Mouse (Mus musculus) forebrain, postnatal 0 days (tissue): ENCODE measurements around the gene Gbp5. TPM values are rescaled to one million over a fixed set of nuclear protein-coding genes. Genes with fewer than 3 reads are reported as not detected.
"Not testable (repeated sequence)": the region's sequence is repeated elsewhere in the genome, so short reads cannot be mapped to it uniquely, and the experiment has no call there.

ENCODE experiments used
- ATAC-seq: fragments of 200-750 bp; cut with Nextera tagmentation; 2 replicates; pipeline ENCODE4 v1.8.0; 2017; ENCODE audit warnings: mild to moderate bottlenecking, moderate library complexity
- DNase-seq: peaks from one replicate; pipeline ENCODE4 v3.0.0-alpha.2; 2015
- H3K27ac ChIP-seq: fragments of 300-500 bp; sonication (generic); 2 replicates; pipeline ENCODE4 v1.5.1; 2014; ENCODE audit warnings: low read depth, mild to moderate bottlenecking, antibody characterized with exemption, low read length, moderate library complexity, mixed read lengths
- H3K27me3 ChIP-seq: fragments of 300-500 bp; sonication (generic); 2 replicates; pipeline ENCODE4 v1.6.1; 2014; ENCODE audit warnings: mild to moderate bottlenecking, low read length, mixed read lengths; ENCODE audit not compliant: insufficient read depth
- H3K36me3 ChIP-seq: fragments of 300-500 bp; sonication (generic); 2 replicates; pipeline ENCODE4 v1.6.1; 2014; ENCODE audit warnings: mild to moderate bottlenecking, moderate library complexity; ENCODE audit not compliant: insufficient read depth
- H3K4me1 ChIP-seq: fragments of 300-500 bp; sonication (generic); 2 replicates; pipeline ENCODE4 v1.6.1; 2014; ENCODE audit warnings: antibody characterized with exemption; ENCODE audit not compliant: insufficient read depth
- H3K4me2 ChIP-seq: fragments of 300-500 bp; sonication (generic); 2 replicates; pipeline ENCODE4 v1.6.1; 2014; ENCODE audit warnings: low read depth, mild to moderate bottlenecking, moderate library complexity
- H3K4me3 ChIP-seq: fragments of 300-500 bp; sonication (generic); 2 replicates; pipeline ENCODE4 v1.5.1; 2014; ENCODE audit warnings: low read depth, low read length, mixed read lengths
- H3K9ac ChIP-seq: fragments of 300-500 bp; sonication (generic); 2 replicates; pipeline ENCODE4 v1.6.1; 2014; ENCODE audit warnings: mild to moderate bottlenecking
- H3K9me3 ChIP-seq: fragments of 300-500 bp; sonication (generic); 2 replicates; pipeline ENCODE4 v1.6.1; 2016; ENCODE audit warnings: low read length
- CTCF ChIP-seq: sonication (generic); IDR thresholded peaks from 2 replicates; pipeline ENCODE4 v1.5.1; 2016; ENCODE audit warnings: antibody characterized with exemption, control low read depth, low read depth
- WGBS: fragments of 180-500 bp; shearing (Covaris S2); extraction: QIAGEN DNeasy Blood & Tissue Kit; methylation state at CpG from one replicate; pipeline ENCODE4 v1.1.7; 2014; 5-methylcytosine and 5-hydroxymethylcytosine counted together
- polyA plus RNA-seq: library from polyadenylated mRNA; unstranded; fragments of >200 nt; fragmentation: Nextera tagmentation; extraction: Ambion mirVana; gene quantifications from 2 replicates; pipeline ENCODE4 v1.2.1, GENCODE M21; 2015
- total RNA-seq: library from RNA; depleted of rRNA; stranded (reverse); fragments of >200 nt; gene quantifications from 2 replicates; pipeline ENCODE4 v1.2.3, GENCODE M21; 2014; rRNA removed

Gene Gbp5
- total and polyA plus RNA-seq, 2 experiments from 2014 or later = 0.25 to 0.29 TPM

DNA sequence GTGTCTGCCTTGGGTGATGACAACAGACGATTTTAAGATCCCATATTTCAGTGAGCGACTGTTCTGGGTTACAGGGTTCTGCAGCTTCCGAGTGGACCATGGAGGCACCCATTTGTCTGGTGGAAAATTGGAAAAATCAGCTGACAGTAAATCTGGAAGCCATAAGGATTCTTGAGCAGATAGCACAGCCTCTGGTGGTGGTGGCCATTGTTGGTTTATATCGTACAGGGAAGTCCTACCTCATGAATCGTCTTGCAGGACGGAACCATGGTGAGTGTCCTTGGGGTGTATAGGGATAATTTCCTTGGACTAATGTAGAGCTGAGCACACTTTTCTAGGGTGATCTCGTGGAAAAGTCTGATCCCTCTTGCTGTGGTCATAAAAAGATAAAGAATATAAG, 67.9 kb downstream of the Gbp5 start:
- Histone ChIP-seq H3K4me3 (no peak overlapping the region), H3K4me2 (no peak overlapping the region), H3K27me3 (no peaks in the 10 kb centered on the region), H3K9me3 (no peaks in the 10 kb centered on the region), H3K36me3 (no peaks in the 10 kb centered on the region), H3K27ac (no peak overlapping the region), H3K9ac (no peak overlapping the region), H3K4me1 (no peaks in the 10 kb centered on the region)
- ATAC-seq = no peak
- WGBS = 90% methylated on average over 7 of the region's 7 CpGs
- no peak for DNase-seq
- TF ChIP-seq CTCF = no peak

DNA sequence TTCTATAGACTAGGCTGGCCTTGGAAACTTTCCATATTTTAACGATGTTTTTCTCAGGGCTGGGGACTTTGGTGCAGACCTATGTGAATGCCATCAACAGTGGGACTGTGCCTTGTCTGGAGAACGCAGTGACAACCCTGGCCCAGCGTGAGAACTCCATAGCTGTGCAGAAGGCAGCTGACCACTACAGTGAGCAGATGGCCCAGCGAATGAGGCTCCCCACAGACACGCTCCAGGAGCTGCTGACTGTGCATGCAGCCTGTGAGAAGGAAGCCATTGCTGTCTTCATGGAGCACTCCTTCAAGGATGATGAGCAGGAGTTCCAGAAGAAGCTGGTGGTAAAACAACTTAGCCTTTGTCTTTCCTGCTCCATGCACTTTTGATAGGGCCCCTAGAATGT, 73.7 kb downstream of the Gbp5 start:
- H3K36me3 ChIP-seq, H3K27me3 ChIP-seq, H3K4me3 ChIP-seq, H3K9ac ChIP-seq, H3K4me2 ChIP-seq, DNase-seq, H3K4me1 ChIP-seq, H3K27ac ChIP-seq, ATAC-seq, H3K9me3 ChIP-seq: not testable (repeated sequence)
- WGBS = 50% methylated on average over 5 of the region's 5 CpGs

DNA sequence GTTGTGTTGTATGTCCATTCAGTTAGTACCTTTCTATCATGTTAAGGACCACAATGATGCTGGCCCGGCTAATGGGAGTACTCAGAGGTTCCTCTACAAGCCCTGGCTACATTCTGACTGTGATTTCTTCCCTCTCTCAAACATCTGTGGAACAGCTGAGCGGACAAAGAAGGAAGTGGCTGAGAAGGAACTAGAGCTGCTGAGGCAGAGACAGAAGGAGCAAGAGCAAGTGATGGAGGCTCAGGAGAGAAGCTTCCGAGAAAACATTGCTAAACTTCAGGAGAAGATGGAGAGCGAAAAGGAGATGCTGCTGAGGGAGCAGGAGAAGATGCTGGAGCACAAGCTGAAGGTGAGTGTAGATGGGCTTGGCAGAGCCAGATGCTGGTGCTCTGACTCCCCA, 77.0 kb downstream of the Gbp5 start:
- no peak overlapping the region for H3K4me2 ChIP-seq
- DNase-seq (no peak), ATAC-seq (no peak)
- H3K27ac ChIP-seq = no peak overlapping the region
- WGBS = 93% methylated on average over 4 of the region's 4 CpGs
- H3K4me3 ChIP-seq = no peak overlapping the region
- no peak for TF ChIP-seq CTCF
- H3K27me3 ChIP-seq = no peaks in the 10 kb centered on the region
- no peak overlapping the region for H3K9ac ChIP-seq
- H3K4me1 ChIP-seq = no peaks in the 10 kb centered on the region
- no peaks in the 10 kb centered on the region for H3K36me3 ChIP-seq
- H3K9me3 ChIP-seq = no peaks in the 10 kb centered on the region

Other genes starting within 250 kb of the Gbp5 start
- gene Pdlim5, start 98.3 kb upstream of the Gbp5 start, total RNA-seq = 15.9 and 20.1 TPM in 2 replicates
- 7.4 and 12.2 TPM in 2 replicates for gene Pdlim5, start 98.3 kb upstream of the Gbp5 start, polyA plus RNA-seq
- gene Gbp7, start 36.4 kb downstream of the Gbp5 start, total RNA-seq = 1.9 and 3.0 TPM in 2 replicates
- gene Gbp7, start 36.4 kb downstream of the Gbp5 start, polyA plus RNA-seq = 1.4 and 2.5 TPM in 2 replicates
- gene Gbp3, start 66.0 kb downstream of the Gbp5 start, total RNA-seq = 2.6 and 5.0 TPM in 2 replicates
- 2.7 and 3.1 TPM in 2 replicates for gene Gbp3, start 66.0 kb downstream of the Gbp5 start, polyA plus RNA-seq
- not detected in 2 replicates for gene Gbp2b, start 100.9 kb downstream of the Gbp5 start, total RNA-seq
- gene Gbp2b, start 100.9 kb downstream of the Gbp5 start, polyA plus RNA-seq = not detected in 2 replicates
- gene Gbp2, start 126.6 kb downstream of the Gbp5 start, total RNA-seq = 1.5 and 2.1 TPM in 2 replicates
- gene Gbp2, start 126.6 kb downstream of the Gbp5 start, polyA plus RNA-seq = 1.1 and 1.5 TPM in 2 replicates
- 2.9 and 5.6 TPM in 2 replicates for gene Kyat3, start 207.1 kb downstream of the Gbp5 start, total RNA-seq
- gene Kyat3, start 207.1 kb downstream of the Gbp5 start, polyA plus RNA-seq = 4.0 and 5.0 TPM in 2 replicates